Mouse (Mus musculus) ES-E14 (cell line): ENCODE data around the gene Jade1.

ENCODE experiments used
- HCFC1 ChIP-seq: IDR thresholded peaks from 2 replicates; pipeline ENCODE4 v1.6.1; 2012; ENCODE audit warnings: low read length, inconsistent platforms, borderline replicate concordance; ENCODE audit not compliant: insufficient read depth
- MAFK ChIP-seq: IDR thresholded peaks from 2 replicates; pipeline ENCODE4 v1.6.1; 2014; ENCODE audit warnings: mild to moderate bottlenecking, low read depth, low read length, inconsistent platforms; ENCODE audit not compliant: insufficient read depth
- ZC3H11A ChIP-seq: IDR thresholded peaks from 2 replicates; pipeline ENCODE4 v1.6.1; 2012; ENCODE audit warnings: low read depth, mild to moderate bottlenecking, inconsistent platforms, low read length, borderline replicate concordance
- ZNF384 ChIP-seq: IDR thresholded peaks from 2 replicates; pipeline ENCODE4 v1.6.1; 2012; ENCODE audit warnings: low read depth, low read length, inconsistent platforms

DNA sequence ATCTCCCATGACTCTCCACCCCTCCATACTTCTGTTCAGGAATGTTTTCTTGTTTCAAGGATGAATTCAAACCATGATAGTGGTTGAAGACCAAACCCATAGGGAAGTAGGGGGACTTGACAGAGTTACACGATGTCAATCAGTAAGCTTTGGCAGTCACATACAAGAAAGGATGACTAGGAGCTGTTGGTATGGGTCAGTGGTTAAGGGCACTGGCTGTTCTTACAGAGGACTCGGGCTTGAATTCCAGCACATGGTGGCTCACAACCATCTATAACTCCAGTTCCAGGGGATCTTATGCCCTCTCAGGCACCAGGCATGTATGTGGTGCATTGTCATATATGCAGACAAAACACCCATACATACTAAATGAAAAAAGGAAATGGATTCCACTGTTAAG is 21.7 kb downstream of the Jade1 start:
- TF ChIP-seq ZC3H11A, result no peak
- TF ChIP-seq MAFK, result no peak
- TF ChIP-seq ZNF384, result no peak
- TF ChIP-seq HCFC1, result no peak
